Mouse (Mus musculus): ENCODE results near the gene Clpsl2. TPM values are rescaled to one million over a fixed set of nuclear protein-coding genes. Genes with fewer than 3 reads are reported as not detected.

The Clpsl2 gene
- polyA plus RNA-seq, 1 experiment from 2014 or later = not detected

DNA sequence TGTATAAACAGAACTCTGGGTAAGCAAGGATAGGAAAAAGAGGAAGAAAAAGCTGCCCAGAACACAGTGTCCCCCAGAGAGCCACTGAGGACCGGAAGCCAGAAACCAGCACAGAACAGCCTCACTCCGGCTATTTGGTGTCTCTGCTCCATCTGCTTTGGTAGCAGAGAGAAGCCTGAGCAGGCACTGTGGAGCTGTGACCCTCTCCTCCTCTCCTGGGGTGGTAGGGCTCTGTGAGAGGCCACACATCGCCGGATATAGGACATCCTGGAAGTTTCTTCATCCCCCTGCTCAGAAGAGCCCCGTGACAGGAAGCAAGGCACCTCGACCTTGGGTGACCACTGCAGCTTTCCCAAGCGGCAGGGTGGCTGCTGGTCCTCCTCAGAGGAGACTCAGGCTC, 35.4 kb upstream of the Clpsl2 start:
- Histone ChIP-seq H3K9me3 (replicated peaks) (no peaks in the 10 kb centered on the region), H3K36me3 (no peaks in the 10 kb centered on the region), H3K4me3 (replicated peaks) (no peak overlapping the region), H3K27me3 (peaks cover 64% of the 10 kb centered on the region), H3K27ac (peak overlapping the region; percentile 58), H3K4me1 (replicated peaks) (peaks cover 61% of the 10 kb centered on the region), H3K9ac (no peak overlapping the region), H3K4me2 (no peak overlapping the region)
- no peak for DNase-seq
- no peak for ATAC-seq (ENCODE audit: low read depth)
- WGBS (ENCODE audit: insufficient replicate concordance) = 17% methylated on average over 7 of the region's 7 CpGs

DNA sequence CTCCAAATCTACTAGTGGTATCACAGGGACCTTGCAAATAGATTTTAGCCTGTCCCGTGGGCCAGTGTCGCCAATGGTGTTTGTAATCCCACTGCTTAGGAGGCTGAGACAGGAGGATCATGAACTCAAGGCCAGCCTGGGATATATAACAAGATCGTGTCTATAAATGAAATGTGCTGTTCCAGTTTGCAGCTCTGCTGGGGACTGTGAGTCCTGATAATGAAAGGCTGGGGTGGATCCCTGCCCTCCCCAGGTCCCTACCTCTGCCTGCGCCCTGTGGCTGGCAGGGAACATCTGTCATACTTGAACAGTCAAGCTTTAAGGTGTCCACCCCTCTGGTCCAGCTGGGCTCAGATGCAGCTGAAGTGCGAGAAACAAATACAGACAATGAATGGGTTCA, 34.7 kb upstream of the Clpsl2 start:
- 43% methylated on average over 5 of the region's 5 CpGs for WGBS (ENCODE audit: insufficient replicate concordance)
- ATAC-seq (ENCODE audit: low read depth) = no peak
- H3K27ac ChIP-seq = no peak overlapping the region

DNA sequence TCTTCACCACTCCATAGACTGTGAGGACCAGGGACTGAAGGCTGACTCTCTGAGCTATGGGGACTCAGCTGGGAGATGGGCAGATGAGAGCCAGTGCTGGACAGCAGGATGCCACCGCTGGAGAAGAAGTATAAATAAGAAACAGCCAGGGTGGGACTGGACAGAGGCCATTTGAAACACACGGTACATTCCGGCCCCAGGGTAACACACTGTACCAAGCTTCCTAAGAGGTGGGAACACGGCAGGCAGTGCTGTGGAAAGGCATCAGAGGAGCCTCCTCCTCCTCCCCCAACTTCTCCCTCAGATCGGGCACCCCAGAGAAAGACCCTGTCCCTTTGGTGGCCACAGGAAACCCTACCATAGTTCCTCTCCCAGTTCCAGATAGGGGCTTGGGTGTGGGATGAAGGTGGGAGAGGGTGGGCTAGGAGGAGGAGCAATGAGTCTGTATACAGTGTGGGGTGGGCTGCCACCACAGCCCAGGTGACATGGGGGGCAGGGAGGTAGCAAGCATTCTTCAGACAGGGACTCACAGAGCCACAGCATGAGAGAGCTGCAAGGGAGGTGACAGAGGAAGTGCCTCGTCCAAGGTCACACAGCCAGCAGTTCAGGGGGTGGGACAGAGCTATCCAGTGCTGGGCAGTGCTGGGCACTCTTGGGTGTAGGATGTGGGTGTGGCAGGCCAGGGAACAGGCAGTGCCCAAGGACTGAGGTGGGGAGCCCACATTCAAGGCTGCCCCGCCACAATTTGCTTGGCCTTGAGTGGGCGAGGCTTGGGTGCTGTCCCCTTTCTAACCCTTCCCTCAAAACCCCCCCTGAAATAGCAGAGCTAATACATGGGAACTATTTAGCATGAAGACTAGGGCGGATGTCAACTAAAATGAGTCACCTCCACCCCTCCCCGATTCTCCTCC, 33.5 kb upstream of the Clpsl2 start:
- H3K36me3 ChIP-seq = no peaks in the 10 kb centered on the region
- peaks cover 62% of the 10 kb centered on the region for H3K4me1 ChIP-seq (replicated peaks)
- no peak overlapping the region for H3K9ac ChIP-seq
- WGBS (ENCODE audit: insufficient replicate concordance) = 35% methylated on average over 10 of the region's 10 CpGs
- ATAC-seq (ENCODE audit: low read depth) (no peak; the same call in 1 of the 2 replicates), DNase-seq (no peak)
- H3K27ac ChIP-seq = no peak overlapping the region
- no peak overlapping the region for H3K4me2 ChIP-seq
- H3K4me3 ChIP-seq (replicated peaks) = no peak overlapping the region
- H3K9me3 ChIP-seq (replicated peaks) = no peaks in the 10 kb centered on the region
- peaks cover 62% of the 10 kb centered on the region for H3K27me3 ChIP-seq

More for the DNA sequence above, 34.7 kb upstream of the Clpsl2 start:
- no peak overlapping the region for H3K4me3 ChIP-seq (replicated peaks)
- H3K36me3 ChIP-seq = no peaks in the 10 kb centered on the region
- peaks cover 65% of the 10 kb centered on the region for H3K4me1 ChIP-seq (replicated peaks)
- peaks cover 70% of the 10 kb centered on the region for H3K27me3 ChIP-seq
- no peak for DNase-seq
- H3K9me3 ChIP-seq (replicated peaks) = no peaks in the 10 kb centered on the region
- no peak overlapping the region for H3K4me2 ChIP-seq
- no peak overlapping the region for H3K9ac ChIP-seq

DNA sequence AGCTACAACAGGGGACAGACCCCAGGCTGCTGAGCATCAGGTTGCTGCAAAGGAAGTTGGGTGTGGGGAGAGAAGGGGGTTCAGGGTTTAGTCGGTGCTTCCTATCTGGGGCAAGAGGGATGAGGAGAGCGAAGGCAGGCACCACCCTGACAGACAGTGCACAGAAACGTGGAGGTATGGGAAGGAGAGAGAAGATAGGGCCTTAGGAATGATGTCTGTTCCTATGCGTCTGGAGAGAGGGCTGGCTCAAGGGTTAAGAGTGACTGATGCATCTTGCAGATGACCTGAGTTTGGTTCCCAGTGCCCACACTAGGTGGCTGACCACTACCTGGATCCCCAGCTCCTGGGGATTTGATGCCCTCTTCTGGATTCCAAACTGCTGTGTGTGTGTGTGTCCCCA, 32.3 kb upstream of the Clpsl2 start:
- Histone ChIP-seq H3K4me3 (replicated peaks) (no peak overlapping the region), H3K36me3 (no peaks in the 10 kb centered on the region), H3K9ac (no peak overlapping the region), H3K27me3 (peaks cover 67% of the 10 kb centered on the region), H3K4me2 (no peak overlapping the region), H3K4me1 (replicated peaks) (peaks cover 57% of the 10 kb centered on the region), H3K27ac (no peak overlapping the region), H3K9me3 (replicated peaks) (no peaks in the 10 kb centered on the region)
- DNase-seq (no peak), ATAC-seq (ENCODE audit: low read depth) (no peak)
- WGBS (ENCODE audit: insufficient replicate concordance) = 35% methylated on average over 4 of the region's 4 CpGs

DNA sequence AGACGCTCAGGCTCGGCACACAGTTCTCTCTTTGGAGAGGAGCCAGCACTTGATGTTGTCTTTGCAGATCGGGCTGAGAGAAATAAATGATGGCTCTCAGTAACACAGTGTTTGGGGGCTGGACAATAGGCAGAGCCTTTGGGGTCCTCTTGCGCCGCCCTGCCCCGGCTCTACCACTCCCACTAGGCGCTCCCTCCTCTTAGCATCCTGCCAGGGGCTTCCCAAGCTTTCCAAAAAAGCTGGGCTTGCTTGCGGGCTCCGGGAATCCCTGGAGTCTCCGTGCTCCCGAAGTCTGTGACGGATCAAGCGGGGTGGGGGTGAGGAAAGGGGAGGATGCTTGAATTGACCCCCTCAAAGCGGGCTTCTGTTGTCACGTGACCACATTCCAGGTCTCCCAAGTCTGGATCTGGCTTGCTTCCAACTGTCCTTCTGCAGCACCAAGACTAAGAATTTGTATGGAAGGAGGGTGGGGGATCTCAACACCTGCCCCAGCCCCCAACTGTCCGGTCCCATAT, 31.7 kb upstream of the Clpsl2 start, which contains the start of gene Fkbp5:
Gene Fkbp5, minus strand, starts transcription at position 87 of the 515 bp plus-strand sequence.
- H3K4me2 ChIP-seq = peak within 1 kb of the TSS; percentile 66
- DNase-seq (no peak), ATAC-seq (ENCODE audit: low read depth) (no peak)
- H3K9ac ChIP-seq = peak within 1 kb of the TSS; percentile 47
- 9% methylated on average over 16 of the region's 16 CpGs for WGBS (ENCODE audit: insufficient replicate concordance)
- H3K4me3 ChIP-seq (replicated peaks) = peak within 1 kb of the TSS; percentile 46
- H3K9me3 ChIP-seq (replicated peaks) = no peaks in the 10 kb centered on the region
- H3K27ac ChIP-seq = no peak within 1 kb of the TSS
- no peaks in the 10 kb centered on the region for H3K36me3 ChIP-seq
- peaks cover 68% of the 10 kb centered on the region for H3K27me3 ChIP-seq
- H3K4me1 ChIP-seq (replicated peaks) = peaks cover 57% of the 10 kb centered on the region

DNA sequence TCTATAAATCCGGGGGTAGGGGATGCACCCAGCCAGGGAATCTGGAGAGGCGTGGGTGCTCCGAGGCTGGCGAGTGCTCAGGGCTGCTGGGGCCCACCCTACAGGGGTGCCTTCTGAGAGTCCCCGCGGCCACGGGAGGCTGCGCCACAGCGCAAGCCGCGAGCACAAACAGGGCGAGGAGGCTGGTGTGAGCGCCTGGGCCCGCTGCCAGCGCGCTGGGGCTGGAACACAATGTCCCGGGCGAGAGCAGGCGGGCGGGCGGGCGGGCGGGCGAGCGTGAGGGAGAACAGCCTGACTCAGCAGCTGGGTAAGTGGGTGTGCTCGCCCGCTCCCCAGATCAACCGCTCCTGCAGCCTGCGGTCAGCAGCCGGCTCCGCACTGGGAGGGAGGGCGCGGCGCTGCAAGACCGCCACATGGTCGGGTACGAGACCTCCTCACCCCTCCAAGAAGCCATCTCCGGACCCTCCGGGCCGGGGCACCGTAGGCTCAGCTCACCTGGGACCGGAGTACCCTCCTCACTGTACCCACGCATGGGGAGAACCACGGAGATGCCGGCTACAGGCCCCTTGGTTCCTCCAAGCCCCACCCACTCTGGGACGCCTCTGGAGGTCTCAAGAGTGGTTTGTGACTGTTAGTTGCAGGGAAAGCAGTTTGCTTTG, 31.1 kb upstream of the Clpsl2 start:
- H3K36me3 ChIP-seq = no peaks in the 10 kb centered on the region
- WGBS (ENCODE audit: insufficient replicate concordance) = 1% methylated on average over 46 of the region's 46 CpGs
- ATAC-seq (ENCODE audit: low read depth) (peak; percentile 13; the same call in 1 of the 2 replicates), DNase-seq (no peak)
- H3K27ac ChIP-seq = no peak overlapping the region
- peaks cover 57% of the 10 kb centered on the region for H3K4me1 ChIP-seq (replicated peaks)
- H3K9me3 ChIP-seq (replicated peaks) = no peaks in the 10 kb centered on the region
- H3K9ac ChIP-seq = peak overlapping the region; percentile 47
- H3K27me3 ChIP-seq = peaks cover 71% of the 10 kb centered on the region
- H3K4me2 ChIP-seq = peak overlapping the region; percentile 66
- peak overlapping the region; percentile 46 for H3K4me3 ChIP-seq (replicated peaks)

DNA sequence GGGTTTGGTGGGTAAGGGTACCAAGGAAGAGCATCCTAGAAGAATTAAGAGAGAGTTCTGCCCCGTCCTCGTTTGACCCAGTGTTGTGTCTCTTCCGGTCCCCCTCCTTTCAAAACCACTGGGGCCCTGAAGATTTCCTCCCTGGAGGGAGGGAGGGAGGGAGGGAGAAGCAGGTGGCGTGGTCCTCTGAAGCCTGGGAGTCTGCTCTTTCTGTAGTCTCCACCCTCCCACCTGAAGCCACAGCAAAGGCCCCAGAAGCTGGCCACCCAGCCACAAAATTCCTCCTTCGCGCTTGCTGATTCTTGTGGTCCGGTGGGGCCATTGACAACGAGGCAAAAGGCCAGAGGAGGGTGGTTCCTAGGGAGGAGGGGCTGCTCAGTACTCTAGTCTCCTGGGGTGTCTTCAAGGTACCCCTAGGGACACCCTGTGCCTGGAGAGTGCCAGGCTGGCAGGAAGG, 30.6 kb upstream of the Clpsl2 start:
- Histone ChIP-seq H3K36me3 (no peaks in the 10 kb centered on the region), H3K27me3 (peaks cover 77% of the 10 kb centered on the region), H3K9ac (peak overlapping the region; percentile 47; the same call in 1 of the 2 replicates), H3K27ac (no peak overlapping the region), H3K9me3 (replicated peaks) (no peaks in the 10 kb centered on the region), H3K4me1 (replicated peaks) (peaks cover 58% of the 10 kb centered on the region), H3K4me2 (peak overlapping the region; percentile 66), H3K4me3 (replicated peaks) (peak overlapping the region; percentile 46)
- DNase-seq (no peak), ATAC-seq (ENCODE audit: low read depth) (no peak)
- 17% methylated on average over 8 of the region's 8 CpGs for WGBS (ENCODE audit: insufficient replicate concordance)

DNA sequence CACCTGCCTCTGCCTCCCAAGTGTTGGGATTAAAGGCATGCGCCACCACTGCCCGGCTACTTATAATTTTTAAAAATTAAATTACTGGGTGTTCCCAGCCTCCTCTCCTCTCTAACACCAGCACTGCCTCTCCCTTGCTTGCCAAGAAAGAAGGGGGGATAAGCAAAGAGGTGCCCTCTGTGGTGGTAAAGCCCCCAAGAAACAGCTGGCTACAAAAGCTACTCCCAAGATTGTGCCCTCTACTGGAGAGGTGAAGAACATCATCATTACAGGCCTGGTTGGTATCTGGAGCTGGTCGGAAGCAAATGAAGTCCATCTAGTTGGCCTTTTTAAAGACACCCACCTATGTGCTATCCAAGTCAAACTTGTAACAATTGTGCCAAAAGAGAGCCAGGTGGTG, 29.4 kb upstream of the Clpsl2 start:
- Histone ChIP-seq H3K9ac (no peak overlapping the region), H3K9me3 (replicated peaks) (no peaks in the 10 kb centered on the region), H3K4me3 (replicated peaks) (no peak overlapping the region), H3K4me1 (replicated peaks) (peaks cover 57% of the 10 kb centered on the region), H3K36me3 (no peaks in the 10 kb centered on the region), H3K27me3 (peaks cover 83% of the 10 kb centered on the region), H3K4me2 (no peak overlapping the region), H3K27ac (no peak overlapping the region)
- WGBS (ENCODE audit: insufficient replicate concordance) = 78% methylated on average over 3 of the region's 3 CpGs
- no peak for ATAC-seq (ENCODE audit: low read depth)
- no peak for DNase-seq

DNA sequence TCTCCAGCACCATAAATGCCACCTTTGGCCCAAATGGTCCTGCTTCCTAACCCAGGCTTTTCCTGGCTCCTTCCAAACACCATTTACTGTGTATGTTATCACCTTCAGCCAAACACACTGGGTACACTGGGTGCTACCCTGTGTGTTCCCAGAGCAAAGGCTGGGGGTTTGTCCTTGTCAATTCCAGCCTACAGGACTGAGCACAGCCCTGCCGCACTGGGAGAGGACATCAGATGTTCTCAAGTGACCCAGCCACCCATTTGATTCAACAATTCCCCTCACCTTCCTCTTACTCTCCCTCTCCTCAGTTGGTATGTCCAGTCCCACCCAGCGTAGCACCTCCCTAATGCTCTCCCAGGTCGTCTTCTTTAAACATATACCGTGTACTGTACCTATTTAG, 28.6 kb upstream of the Clpsl2 start:
- 53% methylated on average over 4 of the region's 4 CpGs for WGBS (ENCODE audit: insufficient replicate concordance)

DNA sequence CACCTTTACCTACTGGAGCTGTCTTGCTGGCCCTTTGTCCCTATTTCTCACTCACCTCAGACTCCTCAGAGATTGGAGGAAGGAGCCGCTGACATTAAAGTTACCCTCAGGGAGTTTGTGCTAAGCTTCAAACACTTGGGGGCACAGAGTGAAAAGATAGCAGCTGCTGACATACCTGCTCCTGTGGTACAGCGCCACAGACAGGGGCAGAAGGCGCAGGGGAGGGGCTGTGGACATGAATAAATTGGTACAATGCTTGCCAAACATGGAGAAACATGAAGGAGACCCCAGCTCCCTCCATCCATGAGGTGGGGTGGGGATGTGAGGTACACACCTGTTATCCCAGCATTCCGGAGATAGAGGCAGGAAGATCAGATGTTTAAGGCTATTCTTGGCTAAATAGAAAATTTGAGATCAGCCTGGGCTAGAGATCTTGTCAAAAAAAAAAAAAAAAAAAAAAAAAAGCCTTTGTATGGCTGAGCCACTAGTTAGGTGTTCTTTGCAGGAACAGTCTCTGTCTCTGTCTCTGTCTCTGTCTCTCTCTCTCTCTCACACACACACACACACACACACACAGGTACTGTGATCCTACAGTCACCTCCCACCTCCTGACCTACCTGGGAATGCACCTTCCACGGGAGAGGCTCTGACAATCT, 28.0 kb upstream of the Clpsl2 start:
- 49% methylated on average over 5 of the region's 5 CpGs for WGBS (ENCODE audit: insufficient replicate concordance)
- Histone ChIP-seq H3K9me3 (replicated peaks) (no peaks in the 10 kb centered on the region), H3K4me1 (replicated peaks) (peaks cover 47% of the 10 kb centered on the region), H3K4me3 (replicated peaks) (no peak overlapping the region), H3K36me3 (no peaks in the 10 kb centered on the region), H3K27me3 (peaks cover 72% of the 10 kb centered on the region), H3K9ac (no peak overlapping the region), H3K4me2 (no peak overlapping the region), H3K27ac (no peak overlapping the region)
- DNase-seq (no peak), ATAC-seq (ENCODE audit: low read depth) (no peak)

More for the DNA sequence above, 28.6 kb upstream of the Clpsl2 start:
- H3K9ac ChIP-seq = no peak overlapping the region
- H3K4me3 ChIP-seq (replicated peaks) = no peak overlapping the region
- no peak for ATAC-seq (ENCODE audit: low read depth)
- no peaks in the 10 kb centered on the region for H3K36me3 ChIP-seq
- DNase-seq = no peak
- no peak overlapping the region for H3K4me2 ChIP-seq
- H3K27ac ChIP-seq = no peak overlapping the region
- H3K9me3 ChIP-seq (replicated peaks) = no peaks in the 10 kb centered on the region
- peaks cover 78% of the 10 kb centered on the region for H3K27me3 ChIP-seq
- H3K4me1 ChIP-seq (replicated peaks) = peaks cover 53% of the 10 kb centered on the region

DNA sequence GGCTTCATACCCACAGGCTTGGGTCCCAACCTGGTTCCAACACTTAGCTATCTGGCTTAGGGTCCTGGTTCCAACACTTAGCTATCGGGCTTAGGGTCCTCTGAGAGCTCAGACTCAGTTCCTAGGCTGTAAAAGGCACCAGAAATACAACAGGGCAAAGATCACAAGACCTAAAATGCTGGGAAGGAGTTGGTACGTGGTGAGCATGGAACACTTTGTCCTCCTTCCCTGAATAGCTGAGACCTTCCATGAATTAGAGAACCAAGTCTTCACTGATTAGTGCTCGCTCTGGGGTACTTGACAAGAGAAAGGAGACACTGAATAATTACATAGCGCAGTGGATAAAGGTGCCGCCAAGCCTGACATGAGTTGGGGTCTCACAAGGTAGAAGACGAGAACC, 27.3 kb upstream of the Clpsl2 start:
- Histone ChIP-seq H3K4me2 (peak overlapping the region; percentile 73), H3K4me3 (replicated peaks) (0 out of 2 replicates have a peak overlapping the region, but pooled peaks have one; percentile 60), H3K9me3 (replicated peaks) (no peaks in the 10 kb centered on the region), H3K27ac (no peak overlapping the region), H3K9ac (no peak overlapping the region), H3K4me1 (replicated peaks) (peaks cover 47% of the 10 kb centered on the region), H3K27me3 (peaks cover 65% of the 10 kb centered on the region), H3K36me3 (no peaks in the 10 kb centered on the region)
- ATAC-seq (ENCODE audit: low read depth) (no peak), DNase-seq (no peak)
- 48% methylated on average over 6 of the region's 6 CpGs for WGBS (ENCODE audit: insufficient replicate concordance)
